Mouse (Mus musculus) CH12.LX (cell line): ENCODE measurements at regions not wholly inside any gene's neighbourhood (a gene's known extent, or its start where the extent isn't known, plus 50 kb on each side); places are given as distances from the start of the nearest gene placed in this dataset.

ENCODE experiments used
- DNase-seq: peaks from one replicate; pipeline ENCODE4 v3.0.0-alpha.2; 2013; ENCODE audit errors: extremely low read depth
- H3K27ac ChIP-seq: 2 replicates; pipeline ENCODE4 v1.5.1; 2012; ENCODE audit warnings: low read depth, mild to moderate bottlenecking, control low read depth, moderate library complexity; ENCODE audit not compliant: insufficient read depth
- H3K27me3 ChIP-seq: replicated peaks from 2 replicates; pipeline ENCODE3; 2012; ENCODE audit warnings: inconsistent platforms
- H3K36me3 ChIP-seq, 2 experiments: replicated peaks in 1 of 2; 2 replicates each; pipeline versions ENCODE3 to v1.6.1; 2012; ENCODE audit warnings: inconsistent platforms in 1 of 2, low read length in 1 of 2, mild to moderate bottlenecking in 1 of 2, mixed read lengths in 1 of 2, moderate library complexity in 1 of 2; ENCODE audit not compliant: control insufficient read depth in 1 of 2, insufficient read depth in 1 of 2
- H3K4me1 ChIP-seq, 2 experiments: 2 replicates each; pipeline ENCODE4 v1.6.1; 2012; ENCODE audit warnings: inconsistent platforms in 1 of 2, moderate library complexity in 1 of 2; ENCODE audit not compliant: insufficient read depth in 2 of 2, control insufficient read depth in 1 of 2
- H3K4me2 ChIP-seq: 2 replicates; pipeline ENCODE4 v1.6.1; 2012; ENCODE audit warnings: low read depth, mild to moderate bottlenecking, control low read depth; ENCODE audit not compliant: poor library complexity, insufficient read depth, severe bottlenecking
- H3K4me3 ChIP-seq, 3 experiments: fragments of 150-350 bp in 1 of 3; sonication (generic) in 1 of 3; replicated peaks in 1 of 3; 2 replicates each; pipeline versions ENCODE3 to v1.5.1; 2011 to 2012; ENCODE audit warnings: low read depth in 2 of 3, low read length in 2 of 3, mild to moderate bottlenecking in 2 of 3, moderate library complexity in 2 of 3, control low read depth in 1 of 3, improper control_type of control experiment in 1 of 3, inconsistent platforms in 1 of 3, mixed read lengths in 1 of 3; ENCODE audit not compliant: poor library complexity in 1 of 3
- H3K79me2 ChIP-seq: replicated peaks from 2 replicates; pipeline ENCODE4 v1.6.1; 2012; ENCODE audit warnings: mild to moderate bottlenecking, moderate library complexity; ENCODE audit not compliant: control insufficient read depth, poor library complexity, insufficient read depth, severe bottlenecking; ENCODE audit errors: extremely low read depth
- H3K9ac ChIP-seq: 2 replicates; pipeline ENCODE4 v1.6.1; 2012; ENCODE audit warnings: low read depth, mild to moderate bottlenecking, control low read depth, moderate library complexity; ENCODE audit not compliant: insufficient read depth
- H3K9me3 ChIP-seq: replicated peaks from 2 replicates; pipeline ENCODE3; 2012; ENCODE audit warnings: low read length, inconsistent platforms, mixed read lengths
- BHLHE40 ChIP-seq: IDR thresholded peaks from 2 replicates; pipeline ENCODE4 v1.6.1; 2011; ENCODE audit warnings: mild to moderate bottlenecking, low read depth, low read length, improper control_type of control experiment
- CHD2 ChIP-seq: IDR thresholded peaks from 2 replicates; pipeline ENCODE4 v1.6.1; 2011; ENCODE audit warnings: low read length, improper control_type of control experiment
- CTCF ChIP-seq, 2 experiments: IDR thresholded peaks in 1 of 2; conservative IDR thresholded peaks in 1 of 2; 2 replicates each; pipeline ENCODE4 v1.5.1; 2011 to 2012; ENCODE audit warnings: low read depth in 2 of 2, low read length in 2 of 2, improper control_type of control experiment in 1 of 2, inconsistent platforms in 1 of 2, mild to moderate bottlenecking in 1 of 2, moderate library complexity in 1 of 2
- E2F4 ChIP-seq: IDR thresholded peaks from 2 replicates; pipeline ENCODE4 v1.6.1; 2011; ENCODE audit warnings: low read depth, low read length, improper control_type of control experiment; ENCODE audit not compliant: insufficient replicate concordance
- EP300 ChIP-seq: IDR thresholded peaks from 2 replicates; pipeline ENCODE4 v1.6.1; 2011; ENCODE audit warnings: low read length, improper control_type of control experiment
- ETS1 ChIP-seq: conservative IDR thresholded peaks from 2 replicates; pipeline ENCODE4 v1.6.1; 2012; ENCODE audit warnings: low read depth, mild to moderate bottlenecking, inconsistent platforms, low read length, improper control_type of control experiment, moderate library complexity
- HCFC1 ChIP-seq: IDR thresholded peaks from 2 replicates; pipeline ENCODE4 v1.6.1; 2012; ENCODE audit warnings: low read depth, mild to moderate bottlenecking, inconsistent platforms, low read length, improper control_type of control experiment
- IRF4 ChIP-seq: IDR thresholded peaks from 2 replicates; pipeline ENCODE4 v1.6.1; 2014; ENCODE audit warnings: low read depth, mild to moderate bottlenecking, inconsistent platforms, low read length, improper control_type of control experiment
- JUN ChIP-seq: IDR thresholded peaks from 2 replicates; pipeline ENCODE4 v1.6.1; 2011; ENCODE audit warnings: low read depth, mild to moderate bottlenecking, low read length, improper control_type of control experiment, moderate library complexity; ENCODE audit not compliant: insufficient read depth
- JUND ChIP-seq: conservative IDR thresholded peaks from 2 replicates; pipeline ENCODE4 v1.6.1; 2011; ENCODE audit warnings: low read depth, low read length, improper control_type of control experiment
- KAT2A ChIP-seq: IDR thresholded peaks from 2 replicates; pipeline ENCODE4 v1.6.1; 2012; ENCODE audit warnings: low read length, improper control_type of control experiment, inconsistent platforms; ENCODE audit not compliant: insufficient replicate concordance
- MAFK ChIP-seq: IDR thresholded peaks from 2 replicates; pipeline ENCODE4 v1.6.1; 2011; ENCODE audit warnings: low read length, improper control_type of control experiment; ENCODE audit not compliant: insufficient replicate concordance
- MEF2A ChIP-seq: IDR thresholded peaks from 2 replicates; pipeline ENCODE4 v1.6.1; 2014; ENCODE audit warnings: low read depth, mild to moderate bottlenecking, inconsistent platforms, low read length, improper control_type of control experiment, borderline replicate concordance
- MYC ChIP-seq: IDR thresholded peaks from 2 replicates; pipeline ENCODE4 v1.6.1; 2011; ENCODE audit warnings: low read depth, mild to moderate bottlenecking, improper control_type of control experiment, low read length
- RCOR1 ChIP-seq: conservative IDR thresholded peaks from 2 replicates; pipeline ENCODE4 v1.6.1; 2012; ENCODE audit warnings: low read depth, mild to moderate bottlenecking, inconsistent platforms, low read length, improper control_type of control experiment
- SIN3A ChIP-seq: IDR thresholded peaks from 2 replicates; pipeline ENCODE4 v1.6.1; 2012; ENCODE audit warnings: low read length, improper control_type of control experiment, inconsistent platforms
- TBP ChIP-seq: conservative IDR thresholded peaks from 2 replicates; pipeline ENCODE4 v1.6.1; 2011; ENCODE audit warnings: low read depth, low read length, improper control_type of control experiment
- TCF12 ChIP-seq: IDR thresholded peaks from 2 replicates; pipeline ENCODE4 v1.6.1; 2014; ENCODE audit warnings: low read depth, mild to moderate bottlenecking, inconsistent platforms, low read length, improper control_type of control experiment
- dilution Hi-C: fragments of 300-500 bp; cut with MboI; formaldehyde crosslinking; loops from 2 replicates; pipeline ENCODE4 v1.14.3; 2020; ENCODE audit warnings: low sequenced_read_pairs; ENCODE audit not compliant: extremely low pct_unique_long_range_greater_than_20kb, extremely low pct_ligation_motif_present
- in situ Hi-C: fragments of 300-500 bp; cut with MboI; formaldehyde crosslinking; loops from 3 replicates; pipeline ENCODE4 v1.14.3; 2019; ENCODE audit warnings: low sequenced_read_pairs, low pct_ligation_motif_present, low pct_unique_long_range_greater_than_20kb, mixed read lengths

DNA sequence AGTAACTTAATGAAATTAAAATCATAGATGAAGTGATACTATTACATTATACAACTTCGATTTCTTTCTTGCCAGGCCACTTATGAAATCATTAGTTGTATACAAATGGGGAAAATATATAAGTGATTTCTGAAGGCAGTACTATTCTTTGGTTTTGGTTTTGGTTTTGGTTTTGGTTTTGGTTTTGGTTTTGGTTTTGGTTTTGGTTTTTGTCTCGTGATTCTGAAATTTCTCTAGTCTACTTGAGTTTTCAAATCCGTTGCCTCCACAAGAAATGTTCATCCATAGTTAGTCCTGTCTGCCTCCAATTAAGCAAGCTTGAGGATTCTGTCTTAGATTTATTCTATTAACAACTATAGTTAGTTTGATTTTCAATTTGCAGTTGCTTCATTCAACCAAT, 184.6 kb upstream of the A730009L09Rik start:
- H3K4me3 ChIP-seq, result no peak overlapping the region
- no peaks in the 10 kb centered on the region for H3K9me3 ChIP-seq
- H3K36me3 ChIP-seq, result no peaks in the 10 kb centered on the region
- H3K27me3 ChIP-seq, result no peaks in the 10 kb centered on the region
- H3K9ac ChIP-seq, result no peak overlapping the region
- dilution Hi-C loops, result no loop called here
- H3K27ac ChIP-seq, result no peak overlapping the region
- H3K79me2 ChIP-seq, result no peaks in the 10 kb centered on the region
- H3K4me2 ChIP-seq, result no peak overlapping the region
- H3K4me1 ChIP-seq, result peaks cover 3 to 7% of the 10 kb centered on the region in 2 experiments; a peak in 3 of 4 replicates
- peak; percentile 13 for DNase-seq
- in situ Hi-C loops, result no loop called here
- no peak for TF ChIP-seq CTCF (conservative IDR thresholded peaks at IDR 0.05 in 1 of 2, IDR thresholded peaks at IDR 0.05 in 1 of 2; ENCODE audit: low read depth in 2 of 2, low read length in 2 of 2)
- no peak for TF ChIP-seq CHD2
- TF ChIP-seq HCFC1, result peak; percentile 26; the same call in 1 of the 2 replicates
- peak; percentile 84 for TF ChIP-seq IRF4
- peak; percentile 89 for TF ChIP-seq BHLHE40
- TF ChIP-seq TBP, result no peak
- peak; percentile 44; the same call in 1 of the 2 replicates for TF ChIP-seq MEF2A
- TF ChIP-seq ETS1, result peak; percentile 97
- 0 out of 2 replicates have a peak, but pooled peaks have one; percentile 9 for TF ChIP-seq JUN
- TF ChIP-seq JUND, result peak; percentile 65; the same call in 1 of the 2 replicates
- peak; percentile 47; the same call in 1 of the 2 replicates for TF ChIP-seq TCF12
- TF ChIP-seq SIN3A, result 0 out of 2 replicates have a peak, but pooled peaks have one; percentile 29
- no peak for TF ChIP-seq E2F4
- TF ChIP-seq MAFK, result 0 out of 2 replicates have a peak, but pooled peaks have one; percentile 35
- TF ChIP-seq EP300, result peak; percentile 78
- TF ChIP-seq MYC, result 0 out of 2 replicates have a peak, but pooled peaks have one; percentile 23

DNA sequence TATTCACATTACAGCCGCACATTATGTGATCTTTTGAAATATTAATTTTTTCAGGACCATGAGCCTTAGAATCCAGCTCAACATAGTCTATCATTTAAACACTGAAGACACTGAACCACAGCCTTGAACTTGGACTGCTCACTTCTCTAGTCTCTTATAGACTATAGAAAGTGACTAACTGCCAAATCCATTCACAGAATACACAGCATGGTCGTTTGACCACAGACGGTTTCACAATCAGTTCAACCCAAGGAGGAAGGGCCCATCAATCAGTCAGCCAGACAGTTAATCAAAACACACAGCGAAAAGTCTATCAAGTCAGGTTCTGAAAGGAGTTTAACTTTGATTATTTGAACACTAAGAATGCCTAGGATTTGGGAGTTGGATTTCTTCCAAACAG, 168.8 kb upstream of the A730009L09Rik start:
- dilution Hi-C loops, result no loop called here

More for the DNA sequence above, 168.8 kb upstream of the A730009L09Rik start:
- Histone ChIP-seq H3K9ac (no peak overlapping the region), H3K36me3 (no peaks in the 10 kb centered on the region), H3K9me3 (no peaks in the 10 kb centered on the region), H3K4me3 (no peak overlapping the region), H3K79me2 (no peaks in the 10 kb centered on the region), H3K27me3 (no peaks in the 10 kb centered on the region), H3K27ac (no peak overlapping the region), H3K4me1 (no peaks in the 10 kb centered on the region)
- no peak for DNase-seq
- in situ Hi-C loops, result no loop called here
- no peak for TF ChIP-seq RCOR1
- no peak for TF ChIP-seq KAT2A
- TF ChIP-seq, all 38 proteins: peak for 0
- no peak overlapping the region for H3K4me2 ChIP-seq
